Mouse (Mus musculus) hindbrain, embryonic 15.5 days (tissue): ENCODE results near the gene Clrn1. TPM values are rescaled to one million over a fixed set of nuclear protein-coding genes. Genes with fewer than 3 reads are reported as not detected.

Experiments
- ATAC-seq: fragments of 200-750 bp; cut with Nextera tagmentation; 2 replicates; pipeline ENCODE4 v1.8.0; 2017; ENCODE audit warnings: low read depth, moderate number of reproducible peaks, moderate TSS enrichment; ENCODE audit not compliant: low FRiP score
- H3K27ac ChIP-seq: fragments of 300-500 bp; sonication (generic); replicated peaks from 2 replicates; pipeline ENCODE4 v1.5.1; 2015; ENCODE audit warnings: mild to moderate bottlenecking, inconsistent platforms
- H3K27me3 ChIP-seq: fragments of 300-500 bp; sonication (generic); 2 replicates; pipeline ENCODE4 v1.6.1; 2015; ENCODE audit warnings: control low read depth, inconsistent platforms
- H3K36me3 ChIP-seq: fragments of 300-500 bp; sonication (generic); 2 replicates; pipeline ENCODE4 v1.6.1; 2015; ENCODE audit warnings: control low read depth, inconsistent platforms
- H3K4me1 ChIP-seq: fragments of 300-500 bp; sonication (generic); replicated peaks from 2 replicates; pipeline ENCODE4 v1.6.1; 2015; ENCODE audit warnings: control low read depth, inconsistent platforms
- H3K4me2 ChIP-seq: fragments of 300-500 bp; sonication (generic); 2 replicates; pipeline ENCODE4 v1.6.1; 2015; ENCODE audit warnings: moderate library complexity, mild to moderate bottlenecking, inconsistent platforms
- H3K4me3 ChIP-seq: fragments of 300-500 bp; sonication (generic); 2 replicates; pipeline ENCODE4 v1.5.1; 2015; ENCODE audit warnings: mild to moderate bottlenecking, inconsistent platforms
- H3K9ac ChIP-seq: fragments of 300-500 bp; sonication (generic); 2 replicates; pipeline ENCODE4 v1.6.1; 2015; ENCODE audit warnings: inconsistent platforms
- H3K9me3 ChIP-seq: fragments of 300-500 bp; sonication (generic); 2 replicates; pipeline ENCODE4 v1.6.1; 2016; ENCODE audit warnings: control low read depth, inconsistent platforms
- WGBS: fragments of 180-500 bp; shearing (Covaris S2); methylation state at CpG from one replicate; pipeline ENCODE4 v1.1.7; 2015; 5-methylcytosine and 5-hydroxymethylcytosine counted together
- polyA plus RNA-seq: library from polyadenylated mRNA; unstranded; fragments of >200 nt; fragmentation: Nextera tagmentation; extraction: Ambion mirVana; gene quantifications from 2 replicates; pipeline ENCODE4 v1.2.1, GENCODE M21; 2015

Clrn1 gene
- 3.0 and 3.4 TPM in 2 replicates for polyA plus RNA-seq

- peak within 1 kb of the TSS; percentile 37 for H3K4me2 ChIP-seq
- no peak within 1 kb of the TSS for H3K9ac ChIP-seq
- H3K27ac ChIP-seq, result peak within 1 kb of the TSS; percentile 6; the same call in 1 of the 2 replicates
- H3K36me3 ChIP-seq, result no peaks in the 10 kb centered on the region
- no peak for ATAC-seq
- no peaks in the 10 kb centered on the region for H3K9me3 ChIP-seq
- H3K4me1 ChIP-seq, result peaks cover 16% of the 10 kb centered on the region
- no peaks in the 10 kb centered on the region for H3K27me3 ChIP-seq
- 0 out of 2 replicates have a peak within 1 kb of the TSS, but pooled peaks have one; percentile 4 for H3K4me3 ChIP-seq
- WGBS, result 47% methylated on average over 20 of the region's 20 CpGs
These were observed at the start of gene Clrn1 for GRCm38 (mm10) chr3:58884801-58885573. Clrn1 (minus strand) TSS chr3:58885340.

GRCm38 (mm10) chr3:58924027-58924426 is 38.9 kb upstream of the Clrn1 start:
- H3K9ac ChIP-seq, result no peak overlapping the region
- WGBS, result 59% methylated on average over 7 of the region's 7 CpGs
- H3K4me1 ChIP-seq, result no peaks in the 10 kb centered on the region
- H3K4me2 ChIP-seq, result no peak overlapping the region
- no peak overlapping the region for H3K4me3 ChIP-seq
- no peak overlapping the region for H3K27ac ChIP-seq
- no peaks in the 10 kb centered on the region for H3K36me3 ChIP-seq
- no peaks in the 10 kb centered on the region for H3K27me3 ChIP-seq
- ATAC-seq, result no peak
- no peaks in the 10 kb centered on the region for H3K9me3 ChIP-seq

GRCm38 (mm10) chr3:58923140-58923539 is 38.0 kb upstream of the Clrn1 start:
- Histone ChIP-seq H3K27ac (no peak overlapping the region), H3K27me3 (no peaks in the 10 kb centered on the region), H3K4me3 (no peak overlapping the region), H3K9me3 (no peaks in the 10 kb centered on the region), H3K4me2 (no peak overlapping the region), H3K36me3 (no peaks in the 10 kb centered on the region), H3K4me1 (no peaks in the 10 kb centered on the region), H3K9ac (no peak overlapping the region)
- ATAC-seq, result no peak
- WGBS, result 71% methylated on average over 7 of the region's 11 CpGs

- 70% methylated on average over 7 of the region's 7 CpGs for WGBS
These were observed 37.5 kb upstream of the Clrn1 start for GRCm38 (mm10) chr3:58922636-58923035.

GRCm38 (mm10) chr3:58921316-58921715 is 36.2 kb upstream of the Clrn1 start:
- 61% methylated on average over 5 of the region's 5 CpGs for WGBS
- no peak overlapping the region for H3K4me2 ChIP-seq
- no peak overlapping the region for H3K27ac ChIP-seq
- H3K9me3 ChIP-seq, result no peaks in the 10 kb centered on the region
- no peak for ATAC-seq
- no peak overlapping the region for H3K9ac ChIP-seq
- H3K36me3 ChIP-seq, result no peaks in the 10 kb centered on the region
- no peaks in the 10 kb centered on the region for H3K4me1 ChIP-seq
- no peaks in the 10 kb centered on the region for H3K27me3 ChIP-seq
- no peak overlapping the region for H3K4me3 ChIP-seq

More at GRCm38 (mm10) chr3:58922636-58923035, 37.5 kb upstream of the Clrn1 start:
- Histone ChIP-seq H3K9me3 (no peaks in the 10 kb centered on the region), H3K9ac (no peak overlapping the region), H3K4me2 (no peak overlapping the region), H3K4me1 (no peaks in the 10 kb centered on the region), H3K4me3 (no peak overlapping the region), H3K27ac (no peak overlapping the region), H3K36me3 (no peaks in the 10 kb centered on the region), H3K27me3 (no peaks in the 10 kb centered on the region)
- no peak for ATAC-seq

- no peaks in the 10 kb centered on the region for H3K9me3 ChIP-seq
- H3K27ac ChIP-seq, result no peak overlapping the region
- no peak overlapping the region for H3K9ac ChIP-seq
- H3K4me2 ChIP-seq, result no peak overlapping the region
- 86% methylated on average over 2 of the region's 2 CpGs for WGBS
- no peaks in the 10 kb centered on the region for H3K4me1 ChIP-seq
- no peak for ATAC-seq
- H3K36me3 ChIP-seq, result no peaks in the 10 kb centered on the region
- H3K27me3 ChIP-seq, result no peaks in the 10 kb centered on the region
- H3K4me3 ChIP-seq, result no peak overlapping the region
These were observed 19.5 kb upstream of the Clrn1 start for GRCm38 (mm10) chr3:58904656-58905055.

GRCm38 (mm10) chr3:58902051-58902758 is 17.1 kb upstream of the Clrn1 start:
- Histone ChIP-seq H3K27me3 (no peaks in the 10 kb centered on the region), H3K27ac (no peak overlapping the region), H3K4me2 (no peak overlapping the region), H3K9ac (no peak overlapping the region), H3K4me3 (no peak overlapping the region), H3K4me1 (no peaks in the 10 kb centered on the region), H3K9me3 (no peaks in the 10 kb centered on the region), H3K36me3 (no peaks in the 10 kb centered on the region)
- 56% methylated on average over 13 of the region's 13 CpGs for WGBS
- ATAC-seq, result no peak

GRCm38 (mm10) chr3:58895131-58895530 is 10.0 kb upstream of the Clrn1 start:
- no peak for ATAC-seq
- WGBS, result 93% methylated on average over 5 of the region's 5 CpGs
- H3K4me1 ChIP-seq, result no peaks in the 10 kb centered on the region
- no peaks in the 10 kb centered on the region for H3K27me3 ChIP-seq
- H3K4me2 ChIP-seq, result no peak overlapping the region
- H3K27ac ChIP-seq, result no peak overlapping the region
- no peaks in the 10 kb centered on the region for H3K9me3 ChIP-seq
- no peaks in the 10 kb centered on the region for H3K36me3 ChIP-seq
- no peak overlapping the region for H3K9ac ChIP-seq
- H3K4me3 ChIP-seq, result no peak overlapping the region

GRCm38 (mm10) chr3:58894529-58894928 is 9.4 kb upstream of the Clrn1 start:
- 85% methylated on average over 3 of the region's 3 CpGs for WGBS
- Histone ChIP-seq H3K4me3 (no peak overlapping the region), H3K9me3 (no peaks in the 10 kb centered on the region), H3K27me3 (no peaks in the 10 kb centered on the region), H3K27ac (no peak overlapping the region), H3K9ac (no peak overlapping the region), H3K4me2 (no peak overlapping the region), H3K36me3 (no peaks in the 10 kb centered on the region), H3K4me1 (no peaks in the 10 kb centered on the region)
- ATAC-seq, result no peak

GRCm38 (mm10) chr3:58889670-58890069 is 4.5 kb upstream of the Clrn1 start:
- Histone ChIP-seq H3K9ac (no peak overlapping the region), H3K4me3 (no peak overlapping the region), H3K9me3 (no peaks in the 10 kb centered on the region), H3K4me2 (no peak overlapping the region), H3K27ac (no peak overlapping the region), H3K36me3 (no peaks in the 10 kb centered on the region), H3K27me3 (no peaks in the 10 kb centered on the region), H3K4me1 (peaks cover 6% of the 10 kb centered on the region)
- ATAC-seq, result no peak
- WGBS, result 58% methylated on average over 3 of the region's 3 CpGs

- no peaks in the 10 kb centered on the region for H3K9me3 ChIP-seq
- peaks cover 9% of the 10 kb centered on the region for H3K4me1 ChIP-seq
- H3K27ac ChIP-seq, result no peak overlapping the region
- WGBS, result 62% methylated on average over 7 of the region's 7 CpGs
- H3K4me3 ChIP-seq, result no peak overlapping the region
- no peak overlapping the region for H3K9ac ChIP-seq
- H3K36me3 ChIP-seq, result no peaks in the 10 kb centered on the region
- no peaks in the 10 kb centered on the region for H3K27me3 ChIP-seq
- peak; percentile 68 for ATAC-seq
- H3K4me2 ChIP-seq, result no peak overlapping the region
These were observed 3.1 kb upstream of the Clrn1 start for GRCm38 (mm10) chr3:58888131-58888715.

GRCm38 (mm10) chr3:58887719-58888118 is 2.6 kb upstream of the Clrn1 start:
- peaks cover 14% of the 10 kb centered on the region for H3K4me1 ChIP-seq
- H3K4me2 ChIP-seq, result no peak overlapping the region
- 84% methylated on average over 10 of the region's 10 CpGs for WGBS
- no peaks in the 10 kb centered on the region for H3K36me3 ChIP-seq
- no peak overlapping the region for H3K4me3 ChIP-seq
- no peaks in the 10 kb centered on the region for H3K27me3 ChIP-seq
- no peaks in the 10 kb centered on the region for H3K9me3 ChIP-seq
- ATAC-seq, result no peak
- no peak overlapping the region for H3K27ac ChIP-seq
- H3K9ac ChIP-seq, result no peak overlapping the region
